Mouse (Mus musculus): ENCODE measurements around the gene Actg2. TPM values are rescaled to one million over a fixed set of nuclear protein-coding genes. Genes with fewer than 3 reads are reported as not detected.
A peak's percentile ranks its signal among the peaks of the same experiment; 100 is the strongest.

Gene Actg2
- total and polyA plus RNA-seq, 2 experiments from 2014 or later, result 1.6 to 2.0 TPM

DNA sequence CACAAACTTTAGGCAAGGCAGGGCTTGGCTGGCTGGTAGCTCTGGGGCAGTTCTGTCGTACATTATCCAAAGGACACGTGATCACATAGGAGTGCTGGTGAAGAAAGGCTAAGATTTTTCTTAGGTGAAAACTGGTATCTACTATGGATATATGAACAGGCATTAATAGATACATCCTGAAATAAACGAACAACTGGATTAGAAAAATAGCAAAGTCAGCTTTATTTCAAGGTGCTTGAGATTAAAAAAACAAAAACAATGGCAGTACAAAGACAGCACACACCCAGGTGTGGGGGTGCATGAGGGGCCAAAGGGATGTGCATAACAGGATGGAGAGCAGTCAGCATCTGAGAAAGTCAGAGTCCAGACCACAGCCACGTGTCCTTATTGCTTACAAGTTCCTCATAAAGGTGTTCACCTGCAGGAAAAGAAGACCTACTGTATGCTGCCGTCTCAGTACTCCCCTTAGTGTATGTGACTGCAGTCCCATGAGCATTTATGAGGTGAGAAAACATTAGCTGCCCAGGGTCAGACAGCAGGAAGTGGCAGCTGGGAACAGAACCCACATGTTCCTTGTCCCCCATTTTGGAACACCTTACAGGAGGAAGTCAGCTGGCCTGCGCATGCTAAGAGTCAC is 55.9 kb downstream of the Actg2 start:
- Histone ChIP-seq H3K36me3 (ENCODE audit: insufficient read depth, low read length) (peaks cover 29% of the 10 kb centered on the region), H3K27ac (ENCODE audit: low read depth, low read length) (no peak overlapping the region), H3K9ac (replicated peaks; ENCODE audit: low read length, poor library complexity, severe bottlenecking) (no peak overlapping the region), H3K27me3 (ENCODE audit: insufficient read depth, low read length) (no peaks in the 10 kb centered on the region), H3K4me2 (ENCODE audit: low read depth, low read length, poor library complexity, severe bottlenecking) (no peak overlapping the region), H3K4me3 (ENCODE audit: low read depth, low read length) (no peak overlapping the region), H3K4me1 (ENCODE audit: insufficient read depth, low read length) (no peaks in the 10 kb centered on the region), H3K9me3 (ENCODE audit: low read length) (no peaks in the 10 kb centered on the region)
- 92% methylated on average over 6 of the region's 6 CpGs for WGBS
- DNase-seq (ENCODE audit: low spot score) (no peak), ATAC-seq (ENCODE audit: low FRiP score) (no peak)
- TF ChIP-seq CTCF (IDR thresholded peaks at IDR 0.05), result no peak

DNA sequence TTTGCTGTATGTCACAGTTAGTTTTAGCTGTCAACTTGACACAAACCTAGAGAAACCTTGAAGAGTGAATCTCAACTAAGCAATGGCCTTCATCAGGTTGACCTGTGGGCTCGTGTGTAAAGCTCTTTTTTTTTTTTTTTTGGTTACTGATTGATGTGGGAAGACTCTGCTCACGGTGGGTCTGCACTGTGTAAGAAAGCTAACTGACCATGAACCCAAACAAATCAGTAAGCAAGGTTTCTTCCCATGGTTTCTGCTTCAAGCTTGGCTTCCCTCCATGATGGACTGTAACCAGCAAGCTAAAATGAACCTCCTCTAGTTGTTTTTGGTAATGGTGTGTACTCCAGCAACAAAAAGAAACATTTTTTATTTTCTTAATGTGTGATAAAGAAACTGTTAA is 56.9 kb downstream of the Actg2 start:
- no peaks in the 10 kb centered on the region for H3K9me3 ChIP-seq (ENCODE audit: low read length)
- no peak overlapping the region for H3K9ac ChIP-seq (replicated peaks; ENCODE audit: low read length, poor library complexity, severe bottlenecking)
- no peak overlapping the region for H3K4me3 ChIP-seq (ENCODE audit: low read depth, low read length)
- ATAC-seq (ENCODE audit: low FRiP score) (no peak), DNase-seq (ENCODE audit: low spot score) (no peak)
- no peaks in the 10 kb centered on the region for H3K4me1 ChIP-seq (ENCODE audit: insufficient read depth, low read length)
- H3K27ac ChIP-seq (ENCODE audit: low read depth, low read length), result no peak overlapping the region
- TF ChIP-seq CTCF (IDR thresholded peaks at IDR 0.05), result no peak
- peaks cover 22% of the 10 kb centered on the region for H3K36me3 ChIP-seq (ENCODE audit: insufficient read depth, low read length)
- H3K27me3 ChIP-seq (ENCODE audit: insufficient read depth, low read length), result no peaks in the 10 kb centered on the region
- 89% methylated on average over 2 of the region's 2 CpGs for WGBS
- H3K4me2 ChIP-seq (ENCODE audit: low read depth, low read length, poor library complexity, severe bottlenecking), result no peak overlapping the region

DNA sequence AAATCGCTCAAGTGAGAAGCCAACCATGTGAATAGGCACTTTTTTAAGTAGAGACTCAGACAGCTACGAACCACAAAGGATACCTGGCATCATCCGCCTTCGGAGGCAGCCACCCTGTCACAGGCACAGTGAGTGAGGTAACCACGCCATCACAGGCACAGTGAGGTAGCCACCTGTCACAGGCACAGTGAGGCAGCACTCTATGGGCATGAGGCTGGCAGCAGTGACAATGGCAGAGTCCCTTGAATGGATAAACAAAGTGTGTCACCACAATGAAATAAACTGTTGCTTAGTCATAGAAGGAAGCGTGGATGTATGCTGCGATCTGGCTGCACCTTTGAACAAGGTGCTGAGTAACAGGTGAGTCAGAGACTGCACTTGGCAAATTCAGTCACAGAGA is 57.4 kb downstream of the Actg2 start:
- no peak overlapping the region for H3K27ac ChIP-seq (ENCODE audit: low read depth, low read length)
- no peak for DNase-seq (ENCODE audit: low spot score)
- H3K9me3 ChIP-seq (ENCODE audit: low read length), result no peaks in the 10 kb centered on the region
- no peak for ATAC-seq (ENCODE audit: low FRiP score)
- no peak overlapping the region for H3K9ac ChIP-seq (replicated peaks; ENCODE audit: low read length, poor library complexity, severe bottlenecking)
- H3K36me3 ChIP-seq (ENCODE audit: insufficient read depth, low read length), result peaks cover 18% of the 10 kb centered on the region
- no peak overlapping the region for H3K4me3 ChIP-seq (ENCODE audit: low read depth, low read length)
- 93% methylated on average over 7 of the region's 7 CpGs for WGBS
- H3K27me3 ChIP-seq (ENCODE audit: insufficient read depth, low read length), result no peaks in the 10 kb centered on the region
- H3K4me1 ChIP-seq (ENCODE audit: insufficient read depth, low read length), result no peaks in the 10 kb centered on the region
- no peak for TF ChIP-seq CTCF (IDR thresholded peaks at IDR 0.05)
- H3K4me2 ChIP-seq (ENCODE audit: low read depth, low read length, poor library complexity, severe bottlenecking), result no peak overlapping the region

DNA sequence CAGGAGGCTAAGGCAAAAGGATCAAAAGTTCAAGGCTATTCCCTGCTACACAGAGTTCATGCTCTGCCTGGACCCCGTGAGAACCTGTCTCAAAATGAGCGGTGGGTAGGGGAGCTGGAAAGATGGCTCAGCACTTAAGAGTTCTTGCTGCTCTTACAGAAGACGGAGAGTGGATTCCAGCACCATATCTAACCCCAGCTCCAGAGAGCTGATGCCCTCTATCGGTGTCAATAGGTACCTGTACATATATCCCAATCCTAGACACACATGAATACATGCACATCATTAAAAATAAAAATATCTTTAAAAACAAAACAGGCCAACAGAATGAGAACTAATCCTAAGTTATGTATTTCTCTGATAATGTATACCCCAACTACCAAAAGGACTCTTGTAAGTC is 57.8 kb downstream of the Actg2 start:
- Histone ChIP-seq H3K27ac (ENCODE audit: low read depth, low read length) (no peak overlapping the region), H3K9ac (replicated peaks; ENCODE audit: low read length, poor library complexity, severe bottlenecking) (no peak overlapping the region), H3K9me3 (ENCODE audit: low read length) (no peaks in the 10 kb centered on the region), H3K4me1 (ENCODE audit: insufficient read depth, low read length) (no peaks in the 10 kb centered on the region), H3K4me3 (ENCODE audit: low read depth, low read length) (no peak overlapping the region), H3K4me2 (ENCODE audit: low read depth, low read length, poor library complexity, severe bottlenecking) (no peak overlapping the region), H3K36me3 (ENCODE audit: insufficient read depth, low read length) (peaks cover 17% of the 10 kb centered on the region), H3K27me3 (ENCODE audit: insufficient read depth, low read length) (no peaks in the 10 kb centered on the region)
- 80% methylated on average over 4 of the region's 4 CpGs for WGBS
- no peak for DNase-seq (ENCODE audit: low spot score)
- peak; percentile 51 for TF ChIP-seq CTCF (IDR thresholded peaks at IDR 0.05)
- no peak for ATAC-seq (ENCODE audit: low FRiP score)

DNA sequence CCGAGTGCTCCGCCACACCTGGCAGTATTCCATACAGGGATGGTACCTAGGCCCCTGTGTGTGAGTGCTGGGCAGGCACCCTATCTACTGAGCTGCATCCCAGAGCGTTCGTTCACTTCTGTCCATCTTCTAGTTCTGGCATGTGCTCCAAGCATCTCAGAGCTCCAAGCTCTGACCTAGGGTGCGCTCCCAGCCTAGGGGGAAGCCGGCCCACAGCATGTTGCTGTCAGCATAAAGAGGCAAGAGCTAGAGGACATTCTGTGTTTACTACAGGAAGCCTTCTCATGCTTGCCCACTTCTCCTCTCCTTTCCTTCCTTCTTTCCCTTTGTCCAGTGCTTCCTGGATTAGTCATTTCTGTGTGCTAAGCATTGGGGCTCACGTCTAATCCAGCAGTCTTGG is 60.6 kb downstream of the Actg2 start:
- no peak overlapping the region for H3K4me3 ChIP-seq (ENCODE audit: low read depth, low read length)
- H3K27ac ChIP-seq (ENCODE audit: low read depth, low read length), result no peak overlapping the region
- no peaks in the 10 kb centered on the region for H3K9me3 ChIP-seq (ENCODE audit: low read length)
- 80% methylated on average over 7 of the region's 7 CpGs for WGBS
- ATAC-seq (ENCODE audit: low FRiP score) (no peak), DNase-seq (ENCODE audit: low spot score) (no peak)
- H3K4me2 ChIP-seq (ENCODE audit: low read depth, low read length, poor library complexity, severe bottlenecking), result no peak overlapping the region
- H3K4me1 ChIP-seq (ENCODE audit: insufficient read depth, low read length), result no peaks in the 10 kb centered on the region
- no peak for TF ChIP-seq CTCF (IDR thresholded peaks at IDR 0.05)
- H3K27me3 ChIP-seq (ENCODE audit: insufficient read depth, low read length), result no peaks in the 10 kb centered on the region
- H3K9ac ChIP-seq (replicated peaks; ENCODE audit: low read length, poor library complexity, severe bottlenecking), result no peak overlapping the region
- peaks cover 8% of the 10 kb centered on the region; the same call in 1 of the 2 replicates for H3K36me3 ChIP-seq (ENCODE audit: insufficient read depth, low read length)

DNA sequence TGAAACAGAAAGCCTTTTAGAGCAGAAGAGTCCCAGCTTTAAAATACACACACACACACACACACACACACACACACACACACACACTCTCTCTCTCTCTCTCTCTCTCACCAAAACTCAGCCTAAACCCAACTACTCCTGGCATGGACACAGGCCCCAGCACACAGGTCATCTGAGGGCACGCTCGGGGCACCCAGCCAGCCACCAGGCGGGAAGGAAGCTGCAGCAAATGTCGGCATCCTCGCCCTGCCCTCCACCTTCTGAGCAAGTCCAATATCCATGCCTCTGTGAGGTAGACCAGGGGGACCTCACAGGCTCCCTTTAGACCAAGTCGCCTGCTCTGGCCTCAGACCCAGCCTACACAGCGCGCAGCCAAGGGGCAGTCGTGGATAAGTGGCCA is 62.8 kb downstream of the Actg2 start:
- WGBS, result 87% methylated on average over 9 of the region's 9 CpGs
- no peak overlapping the region for H3K27ac ChIP-seq (ENCODE audit: low read depth, low read length)
- H3K36me3 ChIP-seq (ENCODE audit: insufficient read depth, low read length), result no peaks in the 10 kb centered on the region
- H3K9ac ChIP-seq (replicated peaks; ENCODE audit: low read length, poor library complexity, severe bottlenecking), result no peak overlapping the region
- DNase-seq (ENCODE audit: low spot score) (no peak), ATAC-seq (ENCODE audit: low FRiP score) (no peak)
- no peak overlapping the region for H3K4me3 ChIP-seq (ENCODE audit: low read depth, low read length)
- no peaks in the 10 kb centered on the region for H3K27me3 ChIP-seq (ENCODE audit: insufficient read depth, low read length)
- H3K4me2 ChIP-seq (ENCODE audit: low read depth, low read length, poor library complexity, severe bottlenecking), result no peak overlapping the region
- no peak for TF ChIP-seq CTCF (IDR thresholded peaks at IDR 0.05)
- H3K9me3 ChIP-seq (ENCODE audit: low read length), result no peaks in the 10 kb centered on the region
- H3K4me1 ChIP-seq (ENCODE audit: insufficient read depth, low read length), result no peaks in the 10 kb centered on the region

Measured in midbrain, postnatal 0 days (tissue).